Mouse (Mus musculus) intestine, embryonic 14.5 days (tissue): ENCODE measurements at regions not wholly inside any gene's neighbourhood (a gene's known extent, or its start where the extent isn't known, plus 50 kb on each side); places are given as distances from the start of the nearest gene placed in this dataset.

Experiments
- ATAC-seq: fragments of 200-750 bp; cut with Nextera tagmentation; replicated peaks from 2 replicates; pipeline ENCODE4 v1.8.0; 2017; ENCODE audit warnings: low read depth, moderate number of reproducible peaks, moderate TSS enrichment, moderate library complexity; ENCODE audit not compliant: low FRiP score, low TSS enrichment
- DNase-seq: peaks from one replicate; pipeline ENCODE4 v3.0.0-alpha.2; 2018; ENCODE audit warnings: low spot score
- H3K27ac ChIP-seq: fragments of 300-500 bp; sonication (generic); 2 replicates; pipeline ENCODE4 v1.5.1; 2014; ENCODE audit warnings: low read depth, mild to moderate bottlenecking, control low read depth
- H3K27me3 ChIP-seq: fragments of 300-500 bp; sonication (generic); replicated peaks from 2 replicates; pipeline ENCODE4 v1.6.1; 2014; ENCODE audit warnings: low read length, control low read depth; ENCODE audit not compliant: control insufficient read depth, insufficient read depth
- H3K36me3 ChIP-seq: fragments of 300-500 bp; sonication (generic); 2 replicates; pipeline ENCODE4 v1.6.1; 2014; ENCODE audit warnings: low read length, control low read depth; ENCODE audit not compliant: control insufficient read depth, insufficient read depth
- H3K4me1 ChIP-seq: fragments of 300-500 bp; sonication (generic); replicated peaks from 2 replicates; pipeline ENCODE4 v1.6.1; 2014; ENCODE audit warnings: low read length, control low read depth, mixed read lengths; ENCODE audit not compliant: control insufficient read depth, insufficient read depth
- H3K4me2 ChIP-seq: fragments of 300-500 bp; sonication (generic); 2 replicates; pipeline ENCODE4 v1.6.1; 2014; ENCODE audit warnings: low read length
- H3K4me3 ChIP-seq: fragments of 300-500 bp; sonication (generic); 2 replicates; pipeline ENCODE4 v1.5.1; 2014; ENCODE audit warnings: low read depth, low read length, control low read depth, mixed read lengths
- H3K9ac ChIP-seq: fragments of 300-500 bp; sonication (generic); 2 replicates; pipeline ENCODE4 v1.6.1; 2014; ENCODE audit warnings: mild to moderate bottlenecking, low read length
- H3K9me3 ChIP-seq: fragments of 300-500 bp; sonication (generic); 2 replicates; pipeline ENCODE4 v1.6.1; 2016; ENCODE audit warnings: low read length, control low read depth; ENCODE audit not compliant: control insufficient read depth
- WGBS: fragments of 180-500 bp; shearing (Covaris S2); extraction: QIAGEN DNeasy Blood & Tissue Kit; methylation state at CpG from one replicate; pipeline ENCODE4 v1.1.7; 2014; 5-methylcytosine and 5-hydroxymethylcytosine counted together

DNA sequence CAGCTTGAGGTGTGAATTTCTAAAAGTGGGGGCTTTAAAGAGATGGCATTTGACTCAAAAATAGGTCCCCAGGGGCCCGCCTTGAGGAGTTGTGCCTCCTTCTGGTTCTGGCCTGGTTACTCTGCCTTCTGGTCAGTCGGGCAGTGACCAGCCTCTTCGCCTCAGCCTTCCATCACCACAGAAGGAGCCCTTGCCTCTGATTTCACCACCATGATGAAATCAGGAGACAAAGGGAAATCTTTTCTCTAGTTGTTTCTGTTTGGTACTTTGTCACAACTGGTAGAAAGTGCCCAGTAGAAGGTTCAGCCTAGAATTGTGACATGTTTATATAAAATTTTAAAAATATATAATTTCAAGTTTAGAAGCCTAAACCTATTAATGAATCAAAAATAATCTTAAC, 492.0 kb downstream of the Zfp704 start:
- Histone ChIP-seq H3K9ac (no peak overlapping the region), H3K4me1 (no peaks in the 10 kb centered on the region), H3K9me3 (no peaks in the 10 kb centered on the region), H3K27me3 (no peaks in the 10 kb centered on the region), H3K4me2 (no peak overlapping the region), H3K27ac (no peak overlapping the region), H3K36me3 (no peaks in the 10 kb centered on the region), H3K4me3 (no peak overlapping the region)
- 81% methylated on average over 3 of the region's 3 CpGs for WGBS
- no peak for DNase-seq
- ATAC-seq: no peak

DNA sequence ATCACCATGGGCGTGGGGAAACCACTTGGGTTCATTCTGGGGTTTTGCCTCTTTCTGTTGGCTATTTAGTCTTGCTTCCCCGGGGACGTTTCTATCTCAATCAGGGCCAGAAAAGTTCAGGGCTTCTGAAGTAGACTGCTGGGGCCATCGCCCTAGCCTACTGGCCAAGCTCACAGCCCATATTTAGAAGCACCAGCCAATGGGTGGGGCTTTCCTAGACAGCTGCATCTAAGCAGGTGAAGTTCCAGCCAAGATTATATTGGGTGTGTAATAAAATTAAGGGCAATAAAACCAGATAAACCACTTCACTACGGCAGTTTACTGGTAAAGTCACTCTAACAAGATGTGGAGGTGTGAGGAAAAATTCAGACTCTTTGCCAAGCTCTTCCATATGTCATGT, 496.5 kb downstream of the Zfp704 start:
- DNase-seq (no peak), ATAC-seq (peak; percentile 83; the same call in 1 of the 2 replicates)
- Histone ChIP-seq H3K36me3 (no peaks in the 10 kb centered on the region), H3K27ac (no peak overlapping the region), H3K4me3 (no peak overlapping the region), H3K4me1 (peaks cover 9% of the 10 kb centered on the region), H3K27me3 (no peaks in the 10 kb centered on the region), H3K9me3 (no peaks in the 10 kb centered on the region), H3K9ac (no peak overlapping the region), H3K4me2 (no peak overlapping the region)
- 70% methylated on average over 5 of the region's 5 CpGs for WGBS

DNA sequence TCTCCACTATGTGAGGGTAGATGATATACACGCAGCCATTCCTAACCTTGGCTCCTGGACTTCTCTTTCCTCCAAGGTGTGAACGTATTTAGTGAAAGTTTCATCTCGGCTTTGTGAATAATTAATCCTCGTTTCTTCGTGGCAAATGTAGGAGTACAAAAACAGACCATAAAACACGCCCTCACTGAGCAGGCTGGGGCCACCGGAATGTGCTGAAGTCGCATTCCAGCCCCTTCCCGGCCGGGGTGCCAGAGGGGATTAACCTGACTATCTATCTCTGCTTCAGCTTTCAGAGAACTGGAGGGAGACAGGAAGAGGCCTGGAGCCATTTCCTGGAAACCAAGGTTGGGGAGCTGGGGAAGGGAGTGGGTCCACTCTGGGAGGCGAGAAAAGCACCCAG, 499.1 kb downstream of the Zfp704 start:
- H3K27ac ChIP-seq: peak overlapping the region; percentile 16; the same call in 1 of the 2 replicates

DNA sequence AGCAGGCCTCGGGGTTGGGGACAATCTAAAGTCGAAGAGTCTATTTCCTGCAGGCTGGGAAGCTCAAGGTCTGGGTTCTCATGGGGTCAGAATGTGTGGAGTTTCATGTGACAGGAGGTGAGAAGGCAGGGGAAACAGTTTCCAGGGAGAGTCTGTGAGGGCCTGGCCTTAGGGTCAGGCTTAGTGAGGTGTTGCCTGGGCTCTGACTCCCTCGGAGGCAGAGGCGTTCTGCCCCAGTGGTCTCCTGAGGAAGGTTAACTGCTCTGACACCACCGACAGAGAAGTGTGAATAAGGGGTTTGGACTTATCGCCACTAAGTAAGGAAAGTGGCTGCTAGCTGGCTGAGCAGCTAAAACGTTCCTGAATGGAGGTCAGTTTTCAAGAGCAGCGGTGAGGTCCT, 499.9 kb downstream of the Zfp704 start:
- no peak overlapping the region for H3K4me3 ChIP-seq
- no peak overlapping the region for H3K4me2 ChIP-seq
- H3K4me1 ChIP-seq: peaks cover 11% of the 10 kb centered on the region
- WGBS: 57% methylated on average over 8 of the region's 8 CpGs
- H3K27me3 ChIP-seq: no peaks in the 10 kb centered on the region
- H3K9ac ChIP-seq: no peak overlapping the region
- H3K9me3 ChIP-seq: no peaks in the 10 kb centered on the region
- ATAC-seq (no peak), DNase-seq (no peak)
- H3K36me3 ChIP-seq: no peaks in the 10 kb centered on the region
- no peak overlapping the region for H3K27ac ChIP-seq

More for the DNA sequence above, 499.1 kb downstream of the Zfp704 start:
- H3K9me3 ChIP-seq: no peaks in the 10 kb centered on the region
- 12% methylated on average over 11 of the region's 11 CpGs for WGBS
- no peak for DNase-seq
- 0 out of 2 replicates have a peak, but pooled peaks have one; percentile 30 for ATAC-seq
- H3K4me1 ChIP-seq: peaks cover 9% of the 10 kb centered on the region
- no peaks in the 10 kb centered on the region for H3K27me3 ChIP-seq
- H3K9ac ChIP-seq: no peak overlapping the region
- no peak overlapping the region for H3K4me2 ChIP-seq
- H3K36me3 ChIP-seq: no peaks in the 10 kb centered on the region
- H3K4me3 ChIP-seq: no peak overlapping the region

DNA sequence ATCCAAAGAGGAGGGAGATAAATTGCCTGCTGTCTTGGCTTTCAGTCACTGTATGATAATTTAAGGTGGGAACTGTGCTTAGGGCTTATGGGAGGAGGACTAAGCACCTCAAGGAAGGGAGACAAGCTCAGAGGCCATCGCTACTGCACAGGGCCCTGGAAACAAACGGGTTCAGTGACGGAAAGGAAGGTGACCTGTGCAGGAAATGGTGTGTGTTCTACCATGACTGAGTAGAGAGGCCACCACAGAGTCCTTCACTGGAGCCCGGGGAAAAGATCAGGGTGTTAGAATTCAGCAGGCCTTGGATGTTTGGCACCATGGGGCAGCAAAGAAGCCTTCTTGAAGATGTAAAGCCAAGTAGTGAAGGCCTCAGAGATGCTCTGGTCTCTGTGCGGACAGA, 500.4 kb downstream of the Zfp704 start:
- no peak overlapping the region for H3K4me2 ChIP-seq
- no peak overlapping the region for H3K9ac ChIP-seq
- DNase-seq: no peak
- H3K4me3 ChIP-seq: no peak overlapping the region
- 84% methylated on average over 5 of the region's 5 CpGs for WGBS
- H3K9me3 ChIP-seq: no peaks in the 10 kb centered on the region
- ATAC-seq: no peak
- H3K27ac ChIP-seq: no peak overlapping the region
- no peaks in the 10 kb centered on the region for H3K36me3 ChIP-seq
- H3K4me1 ChIP-seq: peaks cover 11% of the 10 kb centered on the region
- H3K27me3 ChIP-seq: no peaks in the 10 kb centered on the region

DNA sequence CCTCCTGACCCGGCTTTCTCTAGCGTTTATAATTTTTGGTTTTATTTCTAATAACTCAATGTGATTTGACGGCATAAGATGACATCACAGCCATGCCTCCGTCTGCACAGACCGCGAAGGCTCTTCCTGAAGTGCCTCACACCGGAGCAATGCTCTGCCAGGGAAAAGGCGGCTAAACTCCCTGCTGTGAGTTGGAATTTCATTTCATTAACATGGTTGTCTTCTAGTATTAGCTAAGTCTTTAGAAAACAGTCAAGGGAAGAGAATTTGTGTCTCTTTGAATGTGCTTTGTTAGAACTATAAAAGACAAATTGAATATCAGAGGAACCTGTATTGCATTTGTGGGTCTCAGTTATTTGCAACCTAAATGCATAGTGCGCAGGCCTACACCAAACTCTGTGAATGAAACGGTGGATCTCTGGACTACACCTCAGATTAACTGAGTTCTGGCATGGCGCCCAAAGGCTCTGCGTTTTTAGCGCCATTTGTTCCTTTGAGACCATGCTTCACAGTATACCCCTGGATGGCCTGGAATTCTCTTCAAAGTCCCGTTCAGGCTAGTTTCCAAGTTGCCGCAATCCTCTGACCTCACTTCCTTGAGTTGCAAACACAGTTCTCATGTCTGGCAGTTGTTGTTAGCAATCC, 502.0 kb downstream of the Zfp704 start:
- no peak for ATAC-seq
- H3K9me3 ChIP-seq: no peaks in the 10 kb centered on the region
- no peak overlapping the region for H3K4me2 ChIP-seq
- H3K4me3 ChIP-seq: no peak overlapping the region
- no peak overlapping the region for H3K27ac ChIP-seq
- H3K4me1 ChIP-seq: peaks cover 11% of the 10 kb centered on the region
- no peaks in the 10 kb centered on the region for H3K36me3 ChIP-seq
- H3K27me3 ChIP-seq: no peaks in the 10 kb centered on the region
- no peak overlapping the region for H3K9ac ChIP-seq
- WGBS: 80% methylated on average over 15 of the region's 15 CpGs
- DNase-seq: no peak

DNA sequence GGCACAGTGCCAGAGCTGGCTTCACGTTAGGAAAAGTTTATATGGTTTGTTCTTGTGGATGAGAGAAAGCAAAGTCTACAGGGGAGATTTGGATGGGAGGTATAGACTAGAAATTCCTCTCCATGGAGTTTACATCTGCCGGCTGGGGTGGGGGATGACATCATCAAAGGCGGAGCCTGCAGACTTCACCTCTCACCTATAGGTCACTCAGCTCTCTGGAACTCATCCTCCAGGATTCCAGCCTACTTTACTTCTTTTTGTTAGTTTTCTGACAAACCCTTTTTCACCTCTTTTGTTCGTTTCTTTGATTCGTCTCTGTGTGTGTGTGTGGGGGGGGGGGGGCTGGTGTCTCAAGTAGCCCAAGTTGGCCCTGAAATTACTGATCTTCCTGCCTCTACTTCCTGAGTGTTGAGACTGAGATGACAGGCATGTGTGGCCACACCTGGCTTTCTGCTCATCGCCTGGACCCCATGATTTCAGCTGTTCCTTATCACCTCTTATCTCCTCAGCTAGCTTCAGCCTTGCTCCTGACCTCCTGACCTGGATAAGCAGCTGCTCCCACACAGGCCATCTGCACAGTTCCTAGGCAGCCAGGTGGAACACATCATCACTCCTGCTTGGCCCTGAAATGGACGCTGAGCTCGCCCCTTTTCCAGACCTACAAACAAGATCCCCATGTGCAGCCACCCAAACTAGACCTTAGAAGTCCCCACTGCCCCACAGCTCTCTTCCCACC, 504.5 kb downstream of the Zfp704 start:
- Histone ChIP-seq H3K4me1 (peaks cover 4% of the 10 kb centered on the region; the same call in 1 of the 2 replicates), H3K27me3 (no peaks in the 10 kb centered on the region), H3K36me3 (no peaks in the 10 kb centered on the region), H3K9me3 (no peaks in the 10 kb centered on the region), H3K27ac (no peak overlapping the region), H3K4me2 (no peak overlapping the region), H3K4me3 (no peak overlapping the region), H3K9ac (no peak overlapping the region)
- WGBS: 25% methylated on average over 8 of the region's 8 CpGs
- DNase-seq (no peak), ATAC-seq (no peak)

DNA sequence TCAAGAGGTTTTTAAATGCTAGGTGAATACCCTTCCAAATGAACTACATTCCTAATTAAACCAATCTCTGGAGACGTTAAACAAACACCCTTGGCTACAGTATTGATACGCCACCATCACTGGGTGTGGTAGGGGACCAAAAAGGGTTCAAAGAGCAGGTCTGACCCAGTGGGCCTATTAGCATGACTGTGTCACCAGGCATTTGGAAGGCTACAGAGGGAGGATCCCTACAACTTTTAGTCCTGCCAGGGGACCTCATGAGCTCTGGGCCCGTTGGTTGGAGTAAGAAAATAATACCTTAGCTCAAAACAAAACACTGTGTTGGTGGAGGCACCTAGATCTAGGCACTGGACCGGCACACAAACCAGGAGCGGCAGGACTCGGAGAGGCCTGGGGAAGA, 506.4 kb downstream of the Zfp704 start:
- no peak overlapping the region for H3K9ac ChIP-seq
- no peaks in the 10 kb centered on the region for H3K9me3 ChIP-seq
- WGBS: 85% methylated on average over 6 of the region's 6 CpGs
- no peak overlapping the region for H3K4me2 ChIP-seq
- ATAC-seq (no peak), DNase-seq (no peak)
- H3K36me3 ChIP-seq: no peaks in the 10 kb centered on the region
- H3K4me3 ChIP-seq: no peak overlapping the region
- no peak overlapping the region for H3K27ac ChIP-seq
- H3K27me3 ChIP-seq: no peaks in the 10 kb centered on the region
- H3K4me1 ChIP-seq: peaks cover 3% of the 10 kb centered on the region; the same call in 1 of the 2 replicates

DNA sequence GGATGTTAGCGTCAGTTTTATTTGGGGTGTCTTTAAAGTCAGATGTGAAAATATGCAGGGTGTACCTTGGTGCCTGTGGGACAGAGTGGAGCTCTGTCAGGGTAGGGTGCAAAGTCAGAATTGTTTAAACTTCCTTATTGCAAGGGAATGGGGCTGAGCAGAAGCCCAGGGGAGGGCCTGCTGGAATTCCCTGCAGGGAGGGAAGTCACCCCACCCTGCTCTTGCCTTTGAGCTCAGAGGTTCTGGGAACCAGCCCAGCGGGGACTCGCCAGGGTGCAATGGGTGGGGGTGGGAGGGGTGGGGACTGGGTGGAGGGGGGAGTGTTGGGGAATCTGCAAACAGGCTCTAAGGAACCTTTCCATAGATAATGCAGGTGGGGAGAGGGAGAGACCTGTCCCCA, 508.6 kb downstream of the Zfp704 start:
- Histone ChIP-seq H3K4me1 (peaks cover 3% of the 10 kb centered on the region; the same call in 1 of the 2 replicates), H3K4me2 (no peak overlapping the region), H3K9ac (no peak overlapping the region), H3K4me3 (no peak overlapping the region), H3K36me3 (no peaks in the 10 kb centered on the region), H3K9me3 (no peaks in the 10 kb centered on the region), H3K27me3 (no peaks in the 10 kb centered on the region), H3K27ac (peak overlapping the region; percentile 38; the same call in 1 of the 2 replicates)
- DNase-seq: no peak
- WGBS: 48% methylated on average over 3 of the region's 3 CpGs
- ATAC-seq: peak; percentile 78
